Mouse (Mus musculus): ENCODE results near the gene Tusc1.

Tusc1 gene

DNA sequence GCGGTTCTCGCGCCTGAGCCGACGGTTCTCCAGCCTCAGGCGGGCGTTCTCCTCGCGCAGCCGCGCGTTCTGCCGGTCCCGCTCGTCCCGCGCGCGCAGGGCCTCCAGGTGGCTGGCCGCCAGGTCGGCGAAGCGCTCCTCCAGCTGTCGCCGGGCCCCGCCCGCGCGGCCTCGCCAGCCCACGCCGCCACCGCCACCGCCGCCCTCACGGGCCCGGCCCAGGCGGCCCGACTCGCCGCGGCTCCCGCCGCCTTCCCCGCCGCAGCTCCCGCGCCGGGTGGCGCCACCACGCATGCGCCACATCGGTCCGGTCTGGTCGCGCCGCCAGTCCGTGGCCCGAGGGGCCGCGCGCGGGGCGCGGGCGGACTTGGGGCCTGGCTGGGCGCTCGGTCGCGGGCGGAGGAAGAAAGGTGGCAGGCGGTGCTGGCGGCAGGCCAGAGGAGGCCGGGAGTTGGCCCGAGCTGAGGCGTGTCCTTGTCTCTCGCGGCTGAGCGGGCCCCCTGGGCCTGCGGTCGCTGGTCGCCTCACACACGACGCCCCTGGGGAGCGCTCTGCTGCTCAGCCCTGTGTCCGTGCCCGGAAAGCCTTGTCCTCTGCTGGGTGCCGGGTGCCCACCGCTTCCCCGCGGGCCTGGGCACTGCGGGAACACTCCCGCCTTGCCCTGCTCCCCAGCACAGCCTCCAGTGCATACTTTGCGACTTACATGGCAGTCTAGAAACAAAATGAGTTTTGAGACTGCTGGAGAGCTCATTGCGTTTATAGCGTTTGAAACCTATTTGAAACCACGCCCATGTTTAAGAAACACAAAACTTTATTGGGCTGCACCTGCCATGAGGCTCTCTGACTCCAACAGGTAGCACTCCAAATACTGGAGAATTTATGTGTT is at the start of gene Tusc1:
Gene Tusc1, minus strand, starts transcription at position 394 of the 886 bp plus-strand sequence.
- peak; percentile 81 for DNase-seq

DNA sequence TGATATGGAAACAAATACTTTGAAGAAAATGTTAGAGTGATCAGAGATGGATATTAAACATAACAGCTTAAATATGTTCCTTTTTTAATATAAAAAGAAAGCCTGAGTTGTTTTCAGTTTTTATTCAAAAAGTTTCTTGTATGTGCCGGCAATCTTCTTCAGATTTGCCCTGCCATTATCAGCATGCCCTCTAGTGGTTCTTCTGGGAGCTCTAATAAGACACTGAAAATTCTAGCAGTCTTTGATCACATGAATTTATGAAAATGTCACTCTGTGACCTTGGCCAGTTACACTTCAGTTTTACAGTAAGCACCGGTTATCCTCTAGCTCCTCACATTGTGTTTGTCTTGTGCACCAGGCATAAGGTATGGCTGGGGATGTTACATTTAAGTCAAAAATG is 17.6 kb upstream of the Tusc1 start:
- DNase-seq: no peak

DNA sequence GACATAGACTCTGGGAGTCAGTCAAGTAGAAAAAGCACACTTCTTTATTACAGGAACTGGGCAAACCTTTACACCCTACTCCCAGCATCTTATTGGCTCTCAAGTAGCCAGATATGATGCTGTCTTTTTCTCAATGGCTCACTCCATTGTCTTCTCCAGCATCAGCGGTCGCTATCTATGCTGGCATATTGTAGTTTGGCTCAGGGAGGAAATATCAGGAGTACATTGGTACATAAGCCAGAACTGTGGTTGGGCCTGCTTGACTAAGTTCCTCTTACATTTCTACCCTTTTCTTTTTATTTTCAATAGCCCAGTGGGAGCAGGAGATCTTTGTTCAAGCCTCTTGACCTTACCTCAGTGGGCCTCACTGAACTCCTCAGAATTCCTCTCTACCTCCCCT is 9.0 kb upstream of the Tusc1 start:
- DNase-seq: no peak

DNA sequence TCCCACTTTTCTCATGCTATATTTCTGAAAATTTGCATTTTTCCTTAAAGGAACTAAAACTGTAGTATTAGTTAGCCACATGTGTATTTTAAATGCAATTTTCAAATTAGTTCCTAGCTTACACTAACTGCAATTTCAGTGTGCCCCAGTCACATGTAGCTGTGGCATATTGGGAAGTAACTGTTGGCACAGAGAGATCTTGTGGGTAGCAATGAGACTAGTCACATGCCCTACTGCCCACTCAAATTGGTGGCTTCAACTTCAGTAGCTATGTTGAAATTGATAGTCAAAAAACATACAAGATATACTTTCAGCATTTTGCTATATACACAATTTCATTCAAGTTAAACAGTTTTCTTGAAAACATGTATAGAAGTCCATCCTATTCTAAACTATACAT is 6.3 kb upstream of the Tusc1 start:
- DNase-seq: no peak

DNA sequence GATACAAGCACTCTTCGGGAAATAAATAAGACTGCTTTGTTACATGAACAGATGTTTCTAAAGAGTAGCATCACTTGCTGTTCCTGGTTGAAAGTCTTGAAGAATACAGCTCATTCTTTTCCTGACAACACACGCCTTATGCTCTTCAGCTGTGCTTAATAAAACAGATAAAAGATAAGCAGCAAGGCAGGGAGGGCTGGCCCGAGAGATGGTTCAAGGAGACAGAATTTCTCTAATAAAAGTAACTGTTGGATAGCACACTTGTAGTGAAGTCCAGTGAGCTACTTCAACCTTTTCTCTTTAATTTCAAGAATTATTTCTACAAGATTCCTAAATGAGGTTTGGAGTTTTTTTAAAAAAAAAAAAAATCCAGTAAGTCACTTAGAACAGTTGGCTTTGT is 2.7 kb upstream of the Tusc1 start:
- DNase-seq: no peak

DNA sequence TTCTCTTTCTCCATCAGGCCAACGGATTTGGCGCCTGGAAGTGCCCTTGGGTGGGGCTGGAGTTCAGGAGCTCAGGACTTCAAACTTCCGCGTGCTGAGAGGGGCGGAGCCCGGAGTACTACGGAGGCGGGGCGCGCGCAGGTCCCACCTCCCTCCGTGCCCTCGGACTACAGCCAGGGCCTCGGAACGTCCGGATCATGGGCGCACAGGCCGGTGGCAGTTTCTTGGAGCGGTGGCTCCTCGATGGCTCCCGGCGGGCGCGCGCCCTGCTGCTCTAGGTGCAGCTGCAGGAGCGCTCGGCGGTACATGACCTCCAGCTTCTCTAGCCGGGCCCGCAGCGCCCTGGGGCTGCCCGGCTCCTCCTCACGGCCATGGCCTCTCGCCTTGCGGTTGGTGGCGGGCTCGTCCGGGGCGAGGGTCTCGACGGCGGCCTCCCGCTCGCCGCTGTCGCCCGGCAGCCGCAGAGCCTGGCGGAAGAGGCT is 634 bp downstream of the Tusc1 start:
- peak; percentile 80 for DNase-seq

DNA sequence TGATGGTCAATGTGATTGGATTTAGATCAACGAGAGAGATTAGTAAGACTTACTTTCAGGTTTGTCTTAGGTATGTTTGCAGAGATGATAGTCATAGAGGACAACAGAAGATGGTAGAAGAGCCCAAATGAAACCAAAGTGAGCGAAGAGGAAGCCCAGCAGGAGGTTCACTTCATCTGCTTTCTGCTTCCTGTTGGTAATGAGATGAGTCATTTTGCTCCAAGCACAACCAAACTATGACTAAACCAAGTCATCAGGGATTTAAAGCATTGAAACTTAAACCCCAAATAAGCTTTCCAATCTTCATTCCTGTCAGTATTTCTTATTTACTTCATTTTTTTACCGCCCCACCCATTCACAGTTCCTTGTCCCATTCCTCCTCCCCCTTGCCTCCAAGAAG is 27.8 kb downstream of the Tusc1 start:
- no peak for DNase-seq

DNA sequence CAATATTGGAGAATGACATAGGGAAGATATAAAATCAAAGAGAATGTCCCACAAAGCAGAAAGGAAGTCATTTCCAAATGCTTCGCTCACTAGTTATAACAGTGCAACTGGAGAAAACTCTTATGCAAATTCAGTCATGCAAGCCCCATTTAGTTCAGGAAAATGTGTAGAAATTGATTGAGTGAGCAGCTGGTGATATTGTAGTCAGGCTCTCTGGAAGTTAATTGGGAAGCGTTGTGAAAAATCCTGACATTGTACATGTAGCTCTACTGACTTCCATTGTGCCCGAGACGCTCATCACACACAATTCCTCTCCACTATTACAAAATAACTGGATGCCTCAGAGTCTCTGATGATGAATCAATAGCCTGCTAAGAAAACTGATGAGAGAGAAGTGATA is 49.2 kb downstream of the Tusc1 start:
- DNase-seq: no peak
